Mouse (Mus musculus): ENCODE data around the gene Ptprk.

Ptprk gene

DNA sequence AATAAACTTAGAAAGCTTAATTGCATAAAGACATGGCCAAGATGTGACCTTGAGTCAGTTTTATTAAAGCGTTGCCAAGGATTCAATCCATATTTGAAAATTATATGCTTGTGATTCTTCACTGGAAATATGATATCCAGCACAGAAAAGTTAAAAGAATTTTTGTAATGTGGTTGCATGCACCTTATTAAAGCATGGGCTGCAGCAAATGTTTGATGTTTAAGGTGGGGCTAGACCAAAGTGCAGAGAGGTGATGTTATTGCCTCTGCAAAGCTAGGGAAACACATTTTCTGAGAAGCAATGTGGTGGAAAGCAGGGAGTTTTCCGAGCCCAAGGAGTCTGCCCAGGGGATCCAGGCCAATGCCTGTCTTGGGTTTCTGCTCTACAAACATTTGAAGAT lies 334.4 kb downstream of the Ptprk start:
- in situ Hi-C loops (cut with MseI, MboI): no loop called here

DNA sequence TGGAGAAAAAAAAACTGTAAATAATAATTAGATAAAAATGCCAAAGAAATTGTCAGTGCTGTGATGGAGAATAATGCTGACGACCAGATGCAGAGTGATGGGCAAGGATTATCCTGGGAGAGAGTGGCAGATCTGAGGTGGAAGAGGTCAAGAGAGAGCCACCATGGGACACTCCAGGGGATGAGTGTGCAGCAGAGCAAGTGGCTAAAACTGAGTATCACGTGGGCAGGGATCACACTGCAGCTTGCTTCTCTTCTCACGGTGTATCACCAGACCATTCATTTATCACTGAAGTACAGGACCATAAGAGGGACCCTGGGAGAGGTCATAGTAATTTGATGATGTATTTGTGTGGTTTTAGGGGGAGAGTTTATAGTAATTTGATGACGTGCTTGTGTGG lies 340.2 kb downstream of the Ptprk start:
- in situ Hi-C loops (cut with MseI, MboI): no loop called here

DNA sequence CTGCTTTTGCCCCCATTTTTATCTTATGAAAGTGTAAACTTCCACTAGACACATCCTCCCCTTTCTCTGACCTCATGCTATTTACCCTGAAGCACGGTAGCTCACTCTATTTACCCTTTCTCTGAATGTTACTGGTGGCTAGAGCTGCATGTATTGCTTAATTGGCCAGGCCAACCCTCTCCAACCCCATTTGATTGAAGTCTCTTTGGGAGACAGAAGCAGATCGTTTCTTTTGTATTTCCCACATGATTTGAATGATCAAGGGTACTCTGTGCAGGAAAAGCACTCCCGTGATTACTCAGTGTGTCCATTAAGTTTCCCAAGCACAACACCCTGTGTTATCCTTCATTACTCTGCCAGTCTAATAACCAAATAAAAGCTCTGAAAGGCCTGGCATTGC lies 348.0 kb downstream of the Ptprk start:
- in situ Hi-C loops (cut with MseI, MboI): no loop called here

DNA sequence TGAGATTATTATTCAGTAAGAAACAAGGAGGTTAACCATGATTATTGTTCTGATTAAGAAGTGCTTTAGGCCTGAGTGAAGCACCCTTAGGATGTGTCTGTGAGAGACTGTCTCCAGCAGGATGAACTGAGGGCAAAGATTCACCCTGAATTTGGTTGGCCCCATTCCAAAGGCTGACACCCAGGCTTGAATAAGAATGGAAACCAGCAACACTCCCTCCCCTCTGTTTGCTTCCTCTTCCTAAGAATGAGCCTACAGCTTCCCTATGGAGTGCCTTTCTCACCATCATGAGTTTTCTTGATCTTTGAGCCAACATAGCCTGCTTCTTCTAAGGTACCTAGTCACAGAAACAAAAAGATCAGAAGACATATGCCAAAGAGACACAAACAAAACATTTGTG lies 350.8 kb downstream of the Ptprk start:
- in situ Hi-C loops (cut with MseI, MboI): no loop called here

DNA sequence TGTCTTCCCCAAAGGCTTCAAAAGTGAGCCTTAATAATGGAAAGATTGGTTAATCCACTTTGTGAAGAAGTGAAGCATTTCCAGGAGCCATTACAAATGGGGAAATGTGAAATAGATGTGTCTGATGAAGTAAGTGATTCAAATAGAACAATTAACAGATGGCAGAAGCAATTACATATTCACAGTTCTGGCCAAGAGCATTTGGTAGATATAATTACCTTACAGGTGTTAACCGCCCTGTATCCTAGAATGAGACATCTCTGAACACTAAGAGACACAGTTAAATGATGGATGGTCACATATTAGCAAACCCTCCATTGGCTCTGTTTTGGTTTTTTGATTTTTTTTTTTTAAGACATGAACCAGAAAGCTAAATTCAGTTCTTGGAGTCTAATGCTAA lies 361.5 kb downstream of the Ptprk start:
- in situ Hi-C loops (cut with MseI, MboI): no loop called here

DNA sequence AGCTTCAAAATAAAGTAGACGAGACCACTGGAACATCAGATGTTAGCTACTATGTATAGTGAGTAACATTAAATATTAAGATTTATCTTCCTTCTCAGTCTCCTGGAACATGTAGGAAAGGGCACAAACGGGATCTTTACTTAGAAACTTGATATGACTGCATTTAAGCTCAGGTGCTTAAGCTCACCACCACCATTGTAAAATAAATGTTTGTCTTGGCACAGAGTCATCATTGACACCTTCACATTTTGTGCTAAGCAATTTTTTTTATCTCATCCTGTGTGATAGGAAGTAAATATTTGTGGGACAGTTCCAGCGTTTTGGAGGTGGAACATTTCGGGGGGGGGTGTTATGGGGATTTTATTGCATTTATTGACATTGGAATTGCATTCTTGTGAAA lies 375.2 kb downstream of the Ptprk start:
- in situ Hi-C loops (cut with MseI, MboI): no loop called here

DNA sequence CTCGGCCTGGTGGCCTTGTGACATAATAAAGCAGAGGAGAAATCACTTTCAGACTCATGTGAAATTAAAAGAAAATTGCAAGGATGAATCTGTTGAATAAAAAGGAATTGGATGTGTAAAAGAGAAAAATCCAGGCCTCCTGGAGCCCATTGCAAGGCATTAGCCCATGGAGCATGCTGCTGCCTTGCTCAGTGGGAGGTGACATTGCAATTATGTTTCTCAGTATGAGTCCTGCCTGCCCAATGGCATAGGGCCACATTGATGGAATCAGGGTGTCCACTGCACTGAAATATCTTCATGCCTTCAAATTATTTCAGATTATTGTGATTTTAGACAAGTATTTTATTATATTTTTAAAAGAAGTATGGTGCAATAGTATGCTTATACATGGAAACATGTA lies 376.0 kb downstream of the Ptprk start:
- in situ Hi-C loops (cut with MseI, MboI): no loop called here

DNA sequence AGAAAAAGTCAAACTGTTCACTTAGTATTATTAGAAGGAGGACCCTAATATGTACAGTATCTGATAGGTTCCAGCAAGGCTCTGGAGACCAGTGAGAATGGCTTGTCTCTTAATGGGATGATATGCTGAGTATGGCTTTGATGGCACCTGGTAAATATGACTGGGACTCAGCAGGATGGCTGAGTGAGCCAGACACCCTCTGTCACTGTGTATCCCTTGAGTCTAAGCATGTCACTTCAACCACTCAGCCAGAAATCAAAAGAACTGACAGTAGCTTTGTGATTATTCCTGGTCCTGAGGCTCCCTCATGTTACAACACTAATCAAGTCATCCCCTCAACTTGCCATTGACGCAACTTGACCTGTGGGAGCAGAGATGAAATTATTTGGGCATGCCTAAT lies 383.4 kb downstream of the Ptprk start:
- in situ Hi-C loops (cut with MseI, MboI): no loop called here

DNA sequence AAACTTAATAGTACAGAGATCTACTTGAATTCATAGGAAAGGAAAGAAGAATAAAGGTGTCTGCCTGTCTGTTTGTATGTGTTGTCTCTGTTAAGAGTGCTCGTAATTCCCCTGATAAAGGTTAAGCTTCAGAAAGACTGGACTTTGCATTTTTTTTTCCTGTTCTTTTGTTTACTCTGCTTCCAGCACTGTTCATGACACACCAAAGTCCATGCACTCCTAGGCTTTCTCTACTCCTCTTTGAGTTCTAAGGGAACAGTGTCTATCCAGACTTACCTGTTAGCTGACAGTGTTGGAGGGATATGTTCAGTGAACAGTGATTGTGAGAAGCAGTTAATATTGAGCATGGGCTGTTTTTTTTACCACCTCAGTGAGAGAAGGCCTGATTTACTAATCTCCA lies 385.3 kb downstream of the Ptprk start:
- in situ Hi-C loops (cut with MseI, MboI): no loop called here

DNA sequence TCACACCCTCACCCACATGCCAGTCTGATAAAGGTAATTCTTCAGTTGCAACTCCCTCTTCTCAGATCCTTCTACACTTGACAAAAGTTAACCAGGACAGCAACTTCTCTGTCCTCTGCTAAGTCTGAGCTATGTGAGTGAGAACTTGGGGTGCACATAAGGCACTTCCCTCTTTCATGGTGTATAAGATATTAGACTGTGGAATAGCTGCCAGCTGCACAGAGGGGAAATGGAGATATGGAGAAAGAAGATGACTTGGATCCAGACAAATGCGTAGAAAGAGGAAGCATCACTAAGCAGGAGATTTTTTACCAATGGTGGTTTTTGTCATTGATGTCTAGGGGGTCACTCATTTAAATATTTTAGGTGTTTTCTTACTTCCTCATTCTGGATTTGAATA lies 389.1 kb downstream of the Ptprk start:
- in situ Hi-C loops (cut with MseI, MboI): no loop called here

DNA sequence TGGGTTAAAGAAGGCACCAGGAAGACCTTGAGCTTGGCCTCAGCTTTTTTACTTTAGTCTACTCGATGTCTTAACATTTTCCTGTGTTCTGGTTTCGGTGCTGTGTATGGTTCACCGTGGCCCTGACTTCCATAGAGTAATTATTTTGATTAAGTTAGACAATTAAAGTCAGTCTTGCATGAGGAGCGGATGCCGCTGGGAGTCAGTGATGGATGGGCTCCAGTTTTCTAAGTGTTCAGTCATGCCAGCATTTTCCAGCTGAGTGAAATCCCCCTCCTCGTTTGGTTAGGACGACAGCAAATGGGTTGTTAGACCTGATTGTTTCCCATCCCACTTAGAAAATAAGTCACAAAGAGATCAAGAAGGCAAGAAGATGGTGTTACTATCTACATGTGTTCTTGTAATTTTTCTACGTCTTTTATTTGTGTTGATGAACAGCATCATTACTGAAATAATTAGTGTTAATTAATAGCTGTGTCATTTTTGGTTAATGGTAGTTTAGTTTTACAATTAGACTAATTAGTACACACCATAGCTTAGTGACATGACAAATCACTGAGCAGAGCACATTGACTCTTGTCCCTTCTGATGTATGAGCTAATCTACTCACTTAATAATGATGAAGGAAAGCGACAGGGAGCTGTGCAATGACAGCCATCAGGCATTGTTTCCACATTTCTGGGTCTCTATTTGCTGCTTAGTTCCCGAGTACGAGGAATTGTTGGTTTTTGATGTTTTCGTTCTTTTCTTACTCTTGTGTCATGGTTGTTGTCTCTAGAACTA lies 390.3 kb downstream of the Ptprk start:
- in situ Hi-C loops (cut with MseI, MboI): no loop called here

DNA sequence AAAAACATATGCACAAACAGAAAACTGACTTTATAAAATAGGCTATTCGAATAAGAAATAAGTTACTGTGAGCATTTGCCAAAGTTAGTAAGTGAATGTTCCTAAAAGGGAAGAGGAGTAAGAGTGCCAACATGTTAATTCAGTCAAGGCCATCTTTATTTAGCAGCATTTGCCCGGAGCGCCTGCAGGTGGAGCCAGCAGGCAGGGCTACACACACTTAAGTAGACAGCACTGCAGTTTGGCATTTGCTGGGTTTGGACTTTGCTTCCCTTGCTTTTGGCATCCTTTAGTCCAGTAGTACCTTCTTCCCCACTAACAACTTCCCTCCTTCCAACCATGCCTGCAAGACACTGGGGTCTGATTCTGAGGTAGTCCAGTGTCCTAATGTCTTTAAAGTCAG lies 411.0 kb downstream of the Ptprk start:
- in situ Hi-C loops (cut with MseI, MboI): loop anchor here in 1 of 2 experiments (10.0 to 25.0 kb wide), 2 partner anchors 239 to 352 kb away; no protein-coding TSS in a partner anchor

DNA sequence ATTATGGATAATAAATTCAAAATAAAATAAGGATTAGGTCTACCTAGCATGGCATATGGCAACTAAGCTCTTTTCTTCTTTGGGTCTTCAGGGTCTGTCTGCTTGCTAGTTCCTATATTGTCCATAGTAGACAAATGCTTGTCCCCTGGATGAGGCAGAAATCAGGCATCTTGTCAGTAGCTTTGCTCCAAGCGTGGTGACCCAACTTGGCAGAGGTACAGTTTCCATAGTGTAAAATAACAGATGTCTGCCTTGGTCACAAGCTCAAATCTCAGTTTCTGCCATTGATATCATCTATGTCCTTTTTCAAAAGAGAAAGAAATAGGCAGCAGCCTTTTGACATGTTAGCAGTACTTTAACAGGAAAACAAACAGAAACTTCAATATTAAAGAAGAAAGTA lies 416.4 kb downstream of the Ptprk start:
- in situ Hi-C loops (cut with MseI, MboI): loop anchor here in 1 of 2 experiments (25.0 kb wide), 1 partner anchor 346 kb away; no protein-coding TSS in a partner anchor

DNA sequence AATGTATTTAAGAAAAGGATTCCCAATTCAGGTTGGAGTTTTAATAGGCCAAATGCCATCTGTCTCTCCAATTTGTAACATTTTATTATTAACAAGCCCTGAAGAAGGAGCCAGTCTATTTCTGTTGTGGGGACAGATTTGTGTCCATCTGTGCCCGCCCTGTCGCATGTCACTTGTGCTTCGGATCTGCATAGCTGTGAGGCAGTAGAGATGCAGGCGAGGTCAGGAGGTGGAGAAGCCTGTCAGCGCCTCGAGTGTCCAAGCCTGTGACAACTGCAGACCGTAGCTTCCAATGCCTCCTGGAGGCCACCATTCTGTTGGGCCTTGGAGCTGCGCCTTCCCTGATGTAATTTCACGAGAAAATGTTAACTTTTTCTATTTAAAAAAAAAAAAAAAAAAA lies 417.6 kb downstream of the Ptprk start:
- in situ Hi-C loops (cut with MseI, MboI): loop anchor here in 1 of 2 experiments (25.0 kb wide), 1 partner anchor 345 kb away; no protein-coding TSS in a partner anchor

DNA sequence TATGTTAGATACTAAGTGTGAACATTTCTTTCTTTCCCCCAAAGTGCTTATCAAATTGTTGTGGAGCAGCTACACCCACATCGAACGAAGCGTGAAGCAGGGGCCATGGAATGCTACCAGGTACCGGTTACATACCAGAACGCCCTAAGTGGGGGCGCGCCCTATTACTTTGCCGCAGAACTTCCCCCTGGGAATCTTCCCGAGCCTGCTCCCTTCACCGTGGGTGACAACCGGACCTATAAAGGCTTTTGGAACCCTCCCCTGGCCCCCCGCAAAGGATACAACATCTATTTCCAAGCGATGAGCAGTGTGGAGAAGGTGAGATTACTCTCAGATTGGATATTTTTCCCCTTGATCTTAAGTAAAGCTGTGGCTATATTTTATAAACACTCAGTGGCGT lies 418.2 kb downstream of the Ptprk start:
- in situ Hi-C loops (cut with MseI, MboI): loop anchor here in 1 of 2 experiments (25.0 kb wide), 1 partner anchor 344 kb away; no protein-coding TSS in a partner anchor

DNA sequence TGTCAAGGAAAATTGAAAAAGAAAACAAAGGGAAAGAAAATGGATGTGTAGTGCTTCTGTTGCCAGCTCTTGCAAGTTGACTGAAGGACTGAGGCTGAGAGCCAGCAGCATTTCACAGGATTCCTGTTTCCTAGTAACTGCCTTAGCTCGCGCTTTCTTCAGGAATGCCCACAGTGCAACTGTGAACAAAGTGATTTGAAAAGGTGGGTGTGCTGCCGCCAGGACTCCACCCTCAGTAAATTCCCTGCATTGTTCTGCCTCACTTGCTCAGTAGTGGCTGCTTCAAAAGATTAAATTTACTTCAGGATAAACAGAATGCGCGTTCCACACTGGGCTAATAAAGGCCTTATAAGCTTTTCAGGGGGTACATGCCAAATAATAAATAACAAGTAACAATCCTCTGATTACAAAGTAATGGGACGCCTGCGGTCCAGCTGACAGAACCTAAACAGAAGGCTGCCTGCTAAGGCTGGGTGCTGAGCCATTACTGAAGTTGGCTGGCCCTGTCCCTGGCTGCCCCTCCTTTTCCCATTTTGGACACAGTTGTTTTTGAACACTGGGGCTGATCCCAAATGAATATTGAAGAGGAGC lies 418.7 kb downstream of the Ptprk start:
- in situ Hi-C loops (cut with MseI, MboI): loop anchor here in 1 of 2 experiments (25.0 kb wide), 1 partner anchor 344 kb away; no protein-coding TSS in a partner anchor

DNA sequence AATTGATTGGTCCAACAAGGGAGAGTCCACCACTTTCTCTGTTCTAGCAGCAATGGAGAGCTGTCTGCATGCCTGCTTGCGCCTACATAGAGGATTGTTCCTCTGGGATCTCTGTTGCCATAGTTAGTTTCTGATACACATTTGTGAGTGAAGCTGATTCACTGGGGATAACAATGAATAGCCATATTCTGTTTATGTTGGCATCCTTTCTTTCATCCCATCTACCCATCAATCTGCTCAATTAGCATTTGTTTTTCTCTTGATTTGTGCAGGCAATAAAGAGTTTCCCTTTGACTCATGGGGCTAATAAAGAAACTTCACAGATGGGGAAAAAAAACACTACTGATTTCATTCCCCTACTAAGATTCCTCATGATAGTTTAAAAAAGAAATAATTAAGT lies 423.2 kb downstream of the Ptprk start:
- in situ Hi-C loops (cut with MseI, MboI): loop anchor here in 1 of 2 experiments (25.0 kb wide), 1 partner anchor 340 kb away; no protein-coding TSS in a partner anchor

DNA sequence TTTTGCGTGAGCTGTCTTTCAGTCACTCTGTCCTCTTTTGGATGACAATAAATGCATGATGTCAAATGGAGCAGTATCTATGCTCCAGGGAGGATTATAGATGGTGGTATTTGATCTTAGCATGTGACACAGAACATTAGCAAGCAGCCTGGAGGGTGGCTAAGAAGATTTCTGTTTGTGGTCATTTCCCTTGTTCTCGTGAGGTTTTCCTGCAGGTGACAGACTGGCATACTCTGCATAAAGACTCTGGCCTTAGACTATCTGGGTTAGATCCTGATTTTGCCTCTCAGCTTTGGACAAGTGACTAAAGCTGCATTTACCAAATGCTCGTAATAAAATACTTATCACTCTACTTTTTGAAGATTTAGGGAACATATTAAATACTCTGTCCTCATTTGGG lies 423.9 kb downstream of the Ptprk start:
- in situ Hi-C loops (cut with MseI, MboI): loop anchor here in 1 of 2 experiments (25.0 kb wide), 1 partner anchor 339 kb away; no protein-coding TSS in a partner anchor

DNA sequence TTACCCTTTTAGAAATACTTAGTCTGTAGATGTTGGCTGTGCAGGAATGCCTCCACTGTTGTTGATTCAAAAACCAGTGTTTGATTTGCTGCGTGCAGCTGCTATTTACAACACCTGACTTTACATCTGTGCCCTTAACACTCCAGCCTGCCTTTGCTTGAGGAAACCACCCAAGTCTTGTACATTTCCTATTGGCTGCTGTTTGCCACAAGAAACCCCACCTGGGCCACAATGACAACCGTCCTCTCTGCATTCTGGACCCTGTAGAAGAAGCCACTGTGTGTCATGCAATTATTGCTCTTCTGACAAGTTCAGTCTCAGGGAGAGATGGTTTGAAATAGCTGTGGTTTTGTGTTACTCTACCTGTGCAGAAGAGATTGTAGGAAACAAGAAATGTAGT lies 439.0 kb downstream of the Ptprk start:
- in situ Hi-C loops (cut with MseI, MboI): no loop called here

DNA sequence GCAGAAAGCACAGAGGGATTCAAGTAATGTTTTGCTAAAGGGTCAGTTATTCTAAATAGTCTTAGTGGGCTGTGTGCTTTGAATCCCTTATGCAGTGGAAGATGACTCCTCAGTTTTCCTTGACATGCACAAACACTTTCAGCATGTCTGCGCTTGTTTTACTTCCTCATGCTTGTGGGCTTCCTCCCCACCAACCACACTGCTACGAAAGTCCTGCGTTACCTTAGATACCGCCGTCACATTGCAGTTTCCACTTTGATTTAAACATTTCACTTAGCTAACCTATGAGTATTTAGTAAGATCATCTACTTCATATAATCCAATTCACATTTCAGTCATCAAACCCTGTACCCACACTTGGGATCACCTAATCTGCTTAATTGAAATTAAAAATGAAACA lies 441.5 kb downstream of the Ptprk start:
- in situ Hi-C loops (cut with MseI, MboI): no loop called here

DNA sequence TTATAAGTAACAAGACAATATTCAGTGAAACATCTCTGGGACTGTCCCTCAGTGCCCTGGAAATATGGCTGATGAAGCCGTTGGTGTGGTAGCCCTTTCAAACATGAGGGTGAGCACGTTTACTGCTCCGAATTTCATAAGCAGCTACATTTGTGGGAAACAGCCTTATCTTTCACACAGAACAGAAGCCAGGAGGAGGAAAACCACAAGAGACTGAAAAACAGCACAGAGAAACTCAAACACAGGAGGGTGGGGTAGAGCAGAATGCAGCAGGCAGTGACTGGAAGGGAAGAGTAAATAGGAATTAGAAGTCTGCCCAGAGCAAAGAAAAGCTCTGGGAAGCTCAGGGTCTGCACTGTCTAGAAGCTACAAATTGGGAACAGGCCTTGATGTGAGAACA lies 443.7 kb downstream of the Ptprk start:
- in situ Hi-C loops (cut with MseI, MboI): no loop called here

DNA sequence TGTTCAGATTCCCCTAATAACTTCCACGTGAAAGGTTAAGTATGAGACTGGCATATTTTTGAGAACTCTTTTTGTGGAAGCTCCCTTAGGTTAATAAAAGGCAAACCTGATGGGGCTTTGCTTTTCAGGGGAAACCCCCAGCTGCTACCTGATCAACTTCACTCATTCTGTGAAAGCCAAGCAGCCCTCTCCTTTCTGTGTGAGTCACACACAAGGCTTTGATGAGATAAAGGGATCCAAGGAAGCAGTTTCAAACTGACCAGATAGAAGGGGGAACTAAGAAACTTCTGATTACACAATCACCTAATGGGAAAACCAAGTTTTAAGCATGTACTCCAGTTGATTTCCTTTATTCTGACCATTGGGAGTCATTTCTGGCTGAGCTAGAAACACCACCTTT lies 445.2 kb downstream of the Ptprk start:
- in situ Hi-C loops (cut with MseI, MboI): no loop called here

Data from mouse trophoblast stem cell (cell line).